Mouse (Mus musculus): ENCODE measurements around the gene Relb. TPM values are rescaled to one million over a fixed set of nuclear protein-coding genes. Genes with fewer than 3 reads are reported as not detected.

Gene Relb
- total RNA-seq, 1 experiment from 2014 or later, result 41.1 TPM

DNA sequence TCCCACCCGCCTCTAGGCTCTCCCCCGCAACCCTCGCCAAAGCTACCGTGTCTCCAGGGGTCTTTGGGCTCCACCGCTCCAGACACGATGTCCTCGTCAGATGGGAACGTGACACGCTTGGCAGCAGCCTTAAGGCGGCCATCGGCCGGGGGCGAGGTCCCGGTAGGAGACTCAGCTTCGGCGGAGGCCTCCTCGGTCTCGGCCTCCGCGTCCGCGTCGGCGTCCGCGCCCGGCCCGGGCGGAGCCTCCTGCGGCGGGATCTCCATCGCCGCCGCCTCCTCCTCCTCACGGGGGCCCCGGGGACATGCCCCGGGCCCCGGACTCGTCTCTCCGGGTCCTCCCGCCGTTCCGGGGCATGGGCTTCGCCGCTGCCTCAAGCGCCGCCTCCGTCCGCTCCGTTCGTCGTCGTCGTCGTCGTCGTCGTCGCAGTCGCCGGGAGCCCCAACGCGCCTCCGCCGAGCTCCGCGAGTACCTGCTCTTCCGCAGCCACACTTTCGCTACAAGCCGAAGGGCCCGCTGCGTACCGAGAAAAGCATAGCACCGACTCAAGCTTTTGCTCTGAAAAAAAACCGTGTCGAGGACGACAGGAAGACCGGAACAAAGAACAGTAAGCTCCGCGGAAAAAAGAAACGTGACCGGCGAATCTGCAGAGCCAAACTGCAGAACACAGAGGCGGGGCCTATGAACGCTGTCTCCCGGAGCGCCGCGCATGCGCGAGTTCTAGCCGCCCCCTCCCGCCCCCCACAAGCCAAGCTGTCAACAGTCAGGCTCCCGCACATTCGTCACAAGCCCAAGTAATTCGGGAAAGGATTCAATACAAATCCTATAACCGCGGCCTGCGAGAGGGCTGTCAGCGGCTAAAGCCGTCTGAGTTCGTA is 67.2 kb downstream of the Relb start:
- ATAC-seq (ENCODE audit: extremely low read depth, insufficient number of reproducible peaks, low FRiP score, poor library complexity, severe bottlenecking), result peak; percentile 71

DNA sequence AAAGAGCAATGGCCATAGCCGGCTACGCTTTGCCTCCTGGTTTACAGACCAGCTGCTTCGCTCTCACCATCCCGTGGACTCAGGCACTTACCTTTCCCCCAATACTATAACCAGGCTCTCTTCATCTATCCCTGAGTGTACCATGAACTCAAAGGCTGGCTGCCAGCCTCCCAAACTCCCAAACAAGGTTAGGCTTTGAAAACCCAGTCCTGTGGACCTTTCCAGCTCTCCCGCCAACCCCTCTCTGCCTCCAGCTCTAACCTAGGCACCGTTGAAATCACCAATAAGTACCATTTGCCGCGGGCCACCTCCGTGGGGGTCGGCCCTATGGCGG is 67.8 kb downstream of the Relb start:
- ATAC-seq (ENCODE audit: extremely low read depth, insufficient number of reproducible peaks, low FRiP score, poor library complexity, severe bottlenecking), result no peak

GRCm38 (mm10) chr7:19560491-19561260 is 68.6 kb downstream of the Relb start:
- no peak for ATAC-seq (ENCODE audit: extremely low read depth, insufficient number of reproducible peaks, low FRiP score, poor library complexity, severe bottlenecking)

- ATAC-seq (ENCODE audit: extremely low read depth, insufficient number of reproducible peaks, low FRiP score, poor library complexity, severe bottlenecking), result no peak
Measured at GRCm38 (mm10) chr7:19558965-19559364, 70.3 kb downstream of the Relb start.

GRCm38 (mm10) chr7:19557982-19558900 is 71.0 kb downstream of the Relb start:
- ATAC-seq (ENCODE audit: extremely low read depth, insufficient number of reproducible peaks, low FRiP score, poor library complexity, severe bottlenecking), result no peak

DNA sequence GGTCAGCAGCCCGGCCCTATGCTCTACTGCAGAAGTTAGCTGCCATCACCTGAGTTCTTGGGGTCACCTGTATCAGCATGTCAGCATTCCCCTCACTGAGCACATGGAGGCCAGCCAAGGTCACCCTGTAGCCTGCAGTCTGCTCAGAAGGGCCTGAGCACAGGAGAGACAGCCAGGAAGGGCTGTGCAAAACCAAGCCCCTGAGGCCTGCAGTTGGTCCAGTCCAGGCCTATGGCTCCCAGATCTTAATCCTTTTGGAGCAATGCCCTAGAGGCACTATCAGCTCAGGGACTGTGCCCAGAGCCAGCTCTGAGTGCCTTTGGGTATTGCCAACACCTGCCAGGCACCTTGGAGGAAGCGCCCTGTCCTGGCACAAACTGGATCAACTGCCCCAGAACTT is 72.2 kb downstream of the Relb start:
- no peak for ATAC-seq (ENCODE audit: extremely low read depth, insufficient number of reproducible peaks, low FRiP score, poor library complexity, severe bottlenecking)

Other genes starting within 250 kb of the Relb start
- gene Ercc2, start 247.4 kb downstream of the Relb start, total RNA-seq (2017), result 27.4 and 30.1 TPM in 2 replicates
- 0.81 TPM in 1 of 2 replicates, not detected in the other for gene Klc3, start 225.3 kb downstream of the Relb start, total RNA-seq (2017)
- not detected in 2 replicates for gene Ckm, start 224.7 kb downstream of the Relb start, total RNA-seq (2017)
- gene Mark4, start 170.6 kb downstream of the Relb start, total RNA-seq (2017), result 17.2 and 18.0 TPM in 2 replicates
- gene Exoc3l2, start 166.1 kb downstream of the Relb start, total RNA-seq (2017), result 0.12 TPM in 1 of 2 replicates, not detected in the other
- 3.9 and 4.4 TPM in 2 replicates for gene Bloc1s3, start 121.1 kb downstream of the Relb start, total RNA-seq (2017)
- gene Trappc6a, start 121.0 kb downstream of the Relb start, total RNA-seq (2017), result 8.7 and 14.3 TPM in 2 replicates
- gene Nkpd1, start 111.6 kb downstream of the Relb start, total RNA-seq (2017), result not detected in 2 replicates
- gene Ppp1r37, start 66.4 kb downstream of the Relb start, total RNA-seq (2017), result 29.9 and 31.1 TPM in 2 replicates
- 8.7 and 11.6 TPM in 2 replicates for gene Zfp296, start 52.2 kb downstream of the Relb start, total RNA-seq (2017)
- 44.1 and 49.8 TPM in 2 replicates for gene Gemin7, start 51.8 kb downstream of the Relb start, total RNA-seq (2017)
- gene Clasrp, start 25.0 kb downstream of the Relb start, total RNA-seq (2017), result 97.9 and 108 TPM in 2 replicates
- 45.9 and 51.4 TPM in 2 replicates for gene Clptm1, start 35.6 kb upstream of the Relb start, total RNA-seq (2017)
- gene Apoc2, start 48.5 kb upstream of the Relb start, total RNA-seq (2017), result 14.0 and 17.5 TPM in 2 replicates
- not detected in 2 replicates for gene Gm44805, start 52.0 kb upstream of the Relb start, total RNA-seq (2017)
- gene Apoc4, start 52.0 kb upstream of the Relb start, total RNA-seq (2017), result 0.23 TPM in 1 of 2 replicates, not detected in the other
- 2.7 and 12.5 TPM in 2 replicates for gene Apoc1, start 63.2 kb upstream of the Relb start, total RNA-seq (2017)
- gene Apoe, start 69.8 kb upstream of the Relb start, total RNA-seq (2017), result 399 and 429 TPM in 2 replicates
- 22.2 and 22.3 TPM in 2 replicates for gene Tomm40, start 86.0 kb upstream of the Relb start, total RNA-seq (2017)
- gene Nectin2, start 121.0 kb upstream of the Relb start, total RNA-seq (2017), result 0.23 TPM in 1 of 2 replicates, not detected in the other
- gene Bcam, start 141.6 kb upstream of the Relb start, total RNA-seq (2017), result not detected in 2 replicates
- 1.4 and 3.6 TPM in 2 replicates for gene Cblc, start 167.4 kb upstream of the Relb start, total RNA-seq (2017)
- 59.9 and 60.2 TPM in 2 replicates for gene Bcl3, start 193.3 kb upstream of the Relb start, total RNA-seq (2017)
- gene Gm19345, start 222.6 kb upstream of the Relb start, total RNA-seq (2017), result 1.6 TPM in 1 of 2 replicates, not detected in the other
- gene Ceacam16, start 231.9 kb upstream of the Relb start, total RNA-seq (2017), result 3.3 and 5.2 TPM in 2 replicates

All from neutrophil, adult 5-6 weeks (primary cell).